Mouse (Mus musculus): ENCODE measurements around the gene Gm21887. TPM values are rescaled to one million over a fixed set of nuclear protein-coding genes. Genes with fewer than 3 reads are reported as not detected.
"Not testable (repeated sequence)": the region's sequence is repeated elsewhere in the genome, so short reads cannot be mapped to it uniquely, and the experiment has no call there.

Gene Gm21887
- polyA plus RNA-seq, 2 experiments from 2014 or later = 8.8 to 9.1 TPM

GRCm38 (mm10) chrX:170015883-170016282 lies 6.4 kb downstream of the Gm21887 start:
- not testable (repeated sequence) for ATAC-seq

GRCm38 (mm10) chrX:170017333-170018245 lies 8.1 kb downstream of the Gm21887 start:
- ATAC-seq = not testable (repeated sequence)

- ATAC-seq = not testable (repeated sequence)
Measured at GRCm38 (mm10) chrX:170018571-170019218, 9.2 kb downstream of the Gm21887 start.

GRCm38 (mm10) chrX:170019219-170019953 lies 9.9 kb downstream of the Gm21887 start:
- ATAC-seq = not testable (repeated sequence)

- ATAC-seq = not testable (repeated sequence)
Measured at GRCm38 (mm10) chrX:170019954-170020689, 10.7 kb downstream of the Gm21887 start.

GRCm38 (mm10) chrX:170020690-170021050 lies 11.2 kb downstream of the Gm21887 start:
- ATAC-seq = peak; percentile 38

- not testable (repeated sequence) for ATAC-seq
Measured at GRCm38 (mm10) chrX:170021205-170021604, 11.7 kb downstream of the Gm21887 start.

GRCm38 (mm10) chrX:170021750-170022461 lies 12.4 kb downstream of the Gm21887 start:
- not testable (repeated sequence) for ATAC-seq

Other genes with a start within 250 kb of the Gm21887 start
- not detected for gene 4933400A11Rik, start 230.0 kb upstream of the Gm21887 start, polyA plus RNA-seq (2017; shearing (Covaris generic))